Mouse (Mus musculus) hindbrain, embryonic 14.5 days (tissue): ENCODE data around the gene Pax6. TPM values are rescaled to one million over a fixed set of nuclear protein-coding genes. Genes with fewer than 3 reads are reported as not detected.

Experiments
- ATAC-seq: fragments of 200-750 bp; cut with Nextera tagmentation; 2 replicates; pipeline ENCODE4 v1.8.0; 2017; ENCODE audit warnings: moderate number of reproducible peaks, mild to moderate bottlenecking, moderate TSS enrichment, moderate library complexity; ENCODE audit not compliant: low FRiP score
- DNase-seq: peaks from one replicate; pipeline ENCODE4 v3.0.0-alpha.2; 2015; ENCODE audit warnings: low spot score
- H3K27ac ChIP-seq: fragments of 300-500 bp; sonication (generic); 2 replicates; pipeline ENCODE4 v1.5.1; 2014; ENCODE audit warnings: mild to moderate bottlenecking, moderate library complexity
- H3K27me3 ChIP-seq: fragments of 300-500 bp; sonication (generic); 2 replicates; pipeline ENCODE4 v1.6.1; 2014; ENCODE audit warnings: mild to moderate bottlenecking, low read length, mixed read lengths; ENCODE audit not compliant: control insufficient read depth, insufficient read depth
- H3K36me3 ChIP-seq: fragments of 300-500 bp; sonication (generic); replicated peaks from 2 replicates; pipeline ENCODE4 v1.6.1; 2014; ENCODE audit not compliant: control insufficient read depth, insufficient read depth
- H3K4me1 ChIP-seq: fragments of 300-500 bp; sonication (generic); replicated peaks from 2 replicates; pipeline ENCODE4 v1.6.1; 2014; ENCODE audit warnings: antibody characterized with exemption, low read length, mixed read lengths; ENCODE audit not compliant: control insufficient read depth, insufficient read depth
- H3K4me2 ChIP-seq: fragments of 300-500 bp; sonication (generic); replicated peaks from 2 replicates; pipeline ENCODE4 v1.6.1; 2014; ENCODE audit warnings: mild to moderate bottlenecking, moderate library complexity
- H3K4me3 ChIP-seq: fragments of 300-500 bp; sonication (generic); replicated peaks from 2 replicates; pipeline ENCODE4 v1.5.1; 2014; ENCODE audit warnings: mild to moderate bottlenecking, low read length
- H3K9ac ChIP-seq: fragments of 300-500 bp; sonication (generic); 2 replicates; pipeline ENCODE4 v1.6.1; 2014
- H3K9me3 ChIP-seq: fragments of 300-500 bp; sonication (generic); 2 replicates; pipeline ENCODE4 v1.6.1; 2016; ENCODE audit warnings: low read length; ENCODE audit not compliant: control insufficient read depth
- WGBS: fragments of 180-500 bp; shearing (Covaris S2); extraction: QIAGEN DNeasy Blood & Tissue Kit; methylation state at CpG from one replicate; pipeline ENCODE4 v1.1.7; 2014; 5-methylcytosine and 5-hydroxymethylcytosine counted together
- polyA plus RNA-seq: library from polyadenylated mRNA; unstranded; fragments of >200 nt; fragmentation: Nextera tagmentation; extraction: Ambion mirVana; gene quantifications from 2 replicates; pipeline ENCODE4 v1.2.1, GENCODE M21; 2014

Pax6 gene
- polyA plus RNA-seq, 1 experiment from 2014 or later: 26.9 TPM

DNA sequence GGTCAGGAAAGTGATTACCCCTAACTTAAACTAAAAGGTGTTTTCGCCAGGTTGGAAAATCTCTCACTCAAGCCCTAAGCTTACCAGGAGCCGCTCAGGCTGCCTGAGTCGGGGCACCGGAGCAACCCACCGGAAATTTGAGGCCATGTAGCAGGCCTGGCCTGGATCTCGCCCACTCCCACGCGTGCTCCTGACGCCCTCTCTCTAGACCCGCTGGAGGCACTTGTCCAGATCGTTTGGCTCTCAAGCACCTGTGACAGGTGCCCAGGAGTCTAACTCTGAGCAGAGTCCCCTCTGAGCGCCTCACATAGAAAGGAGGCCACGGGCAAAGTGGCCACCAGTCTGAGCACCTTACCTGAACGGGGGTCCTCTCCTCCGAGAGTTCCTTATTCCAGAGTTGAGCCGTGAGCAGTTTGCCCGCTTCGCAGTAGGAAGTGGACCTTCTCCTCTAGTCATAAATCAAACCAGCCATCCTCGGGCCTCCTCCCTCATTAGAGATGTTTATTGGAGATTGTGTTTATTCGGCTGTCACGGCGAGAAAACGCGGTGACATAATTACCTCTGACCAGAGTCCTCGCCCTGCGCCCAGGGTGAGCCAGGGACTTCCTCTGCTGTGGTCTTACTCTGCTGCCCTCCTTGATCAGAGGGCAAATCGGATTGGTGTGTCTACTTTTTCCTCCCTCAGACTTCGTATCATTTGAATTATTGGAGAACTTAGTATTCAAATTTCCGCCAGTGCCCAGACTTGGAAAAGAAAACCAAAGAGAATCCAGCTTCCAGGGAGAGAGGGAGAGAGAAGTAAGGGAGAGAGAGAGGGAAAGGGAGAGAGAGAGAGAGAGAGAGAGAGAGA is 1.4 kb downstream of the Pax6 start:
- 2% methylated on average over 29 of the region's 29 CpGs for WGBS
- H3K27ac ChIP-seq: no peak overlapping the region
- peak overlapping the region; percentile 45 for H3K4me2 ChIP-seq
- no peaks in the 10 kb centered on the region for H3K9me3 ChIP-seq
- H3K9ac ChIP-seq: peak overlapping the region; percentile 28; the same call in 1 of the 2 replicates
- peaks cover 10% of the 10 kb centered on the region; the same call in 1 of the 2 replicates for H3K4me1 ChIP-seq
- ATAC-seq (no peak), DNase-seq (no peak)
- H3K36me3 ChIP-seq: no peaks in the 10 kb centered on the region
- peak overlapping the region; percentile 25 for H3K4me3 ChIP-seq
- peaks cover 99% of the 10 kb centered on the region for H3K27me3 ChIP-seq

DNA sequence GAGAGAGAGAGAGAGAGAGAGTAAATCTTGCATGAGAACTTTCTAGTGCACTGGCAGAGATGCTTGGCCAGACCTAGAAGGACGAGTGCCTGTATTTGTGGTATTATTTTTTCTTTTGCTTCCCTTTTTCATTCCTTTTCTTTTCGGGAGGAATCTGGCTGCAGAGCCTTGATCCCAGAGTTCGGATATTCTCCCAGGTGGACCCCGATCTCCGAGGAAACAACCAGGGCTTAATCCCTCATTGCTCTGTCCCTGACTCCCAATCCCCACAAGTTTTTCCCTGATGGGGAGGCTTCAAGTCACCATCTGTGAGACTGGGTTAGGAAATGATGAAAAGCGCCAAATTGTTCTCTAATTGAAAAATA is 2.0 kb downstream of the Pax6 start:
- H3K9ac ChIP-seq: 0 out of 2 replicates have a peak overlapping the region, but pooled peaks have one; percentile 0
- no peaks in the 10 kb centered on the region for H3K9me3 ChIP-seq
- ATAC-seq (no peak), DNase-seq (no peak)
- WGBS: 20% methylated on average over 6 of the region's 6 CpGs
- peaks cover 99% of the 10 kb centered on the region for H3K27me3 ChIP-seq
- H3K27ac ChIP-seq: no peak overlapping the region
- no peaks in the 10 kb centered on the region for H3K36me3 ChIP-seq
- H3K4me2 ChIP-seq: 0 out of 2 replicates have a peak overlapping the region, but pooled peaks have one; percentile 45
- peaks cover 10% of the 10 kb centered on the region; the same call in 1 of the 2 replicates for H3K4me1 ChIP-seq
- H3K4me3 ChIP-seq: no peak overlapping the region

DNA sequence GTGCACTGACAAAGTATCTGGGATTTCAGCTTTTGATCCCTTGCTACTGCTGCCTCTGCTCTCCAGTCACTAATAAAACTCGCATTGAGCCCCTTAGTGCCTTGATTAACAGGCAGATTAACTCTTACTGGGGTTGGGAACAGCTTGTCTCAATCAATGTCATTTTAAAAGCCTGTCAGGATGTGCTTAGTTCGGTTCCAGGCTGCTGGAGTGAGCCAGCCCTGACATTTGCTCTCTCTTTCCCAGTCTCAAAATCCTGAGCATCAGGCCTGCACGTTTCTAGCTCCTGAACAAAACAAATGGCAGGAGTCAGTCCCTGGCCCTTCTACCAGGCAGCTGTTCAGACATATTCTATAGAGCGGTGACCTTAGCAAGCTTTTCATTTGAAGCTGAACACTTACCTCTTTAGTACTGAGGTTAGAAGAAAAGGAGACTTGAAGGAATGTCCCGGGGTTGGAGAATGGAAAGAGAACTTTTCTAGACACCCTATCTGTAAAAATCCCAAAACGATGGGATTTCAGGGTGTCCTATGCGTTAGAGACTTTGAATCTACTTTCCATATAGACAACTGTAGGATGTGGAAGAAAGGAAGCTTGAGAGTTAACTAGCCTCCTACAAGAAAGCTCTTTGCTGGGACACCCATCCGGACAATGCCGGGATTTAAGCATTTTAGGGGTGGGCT is 2.6 kb downstream of the Pax6 start:
- DNase-seq (no peak), ATAC-seq (no peak)
- Histone ChIP-seq H3K27me3 (peaks cover 99% of the 10 kb centered on the region), H3K9me3 (no peaks in the 10 kb centered on the region), H3K4me1 (peaks cover 10% of the 10 kb centered on the region; the same call in 1 of the 2 replicates), H3K4me2 (peak overlapping the region; percentile 45; the same call in 1 of the 2 replicates), H3K9ac (0 out of 2 replicates have a peak overlapping the region, but pooled peaks have one; percentile 0), H3K36me3 (no peaks in the 10 kb centered on the region), H3K4me3 (peak overlapping the region; percentile 5), H3K27ac (no peak overlapping the region)
- 6% methylated on average over 9 of the region's 9 CpGs for WGBS

DNA sequence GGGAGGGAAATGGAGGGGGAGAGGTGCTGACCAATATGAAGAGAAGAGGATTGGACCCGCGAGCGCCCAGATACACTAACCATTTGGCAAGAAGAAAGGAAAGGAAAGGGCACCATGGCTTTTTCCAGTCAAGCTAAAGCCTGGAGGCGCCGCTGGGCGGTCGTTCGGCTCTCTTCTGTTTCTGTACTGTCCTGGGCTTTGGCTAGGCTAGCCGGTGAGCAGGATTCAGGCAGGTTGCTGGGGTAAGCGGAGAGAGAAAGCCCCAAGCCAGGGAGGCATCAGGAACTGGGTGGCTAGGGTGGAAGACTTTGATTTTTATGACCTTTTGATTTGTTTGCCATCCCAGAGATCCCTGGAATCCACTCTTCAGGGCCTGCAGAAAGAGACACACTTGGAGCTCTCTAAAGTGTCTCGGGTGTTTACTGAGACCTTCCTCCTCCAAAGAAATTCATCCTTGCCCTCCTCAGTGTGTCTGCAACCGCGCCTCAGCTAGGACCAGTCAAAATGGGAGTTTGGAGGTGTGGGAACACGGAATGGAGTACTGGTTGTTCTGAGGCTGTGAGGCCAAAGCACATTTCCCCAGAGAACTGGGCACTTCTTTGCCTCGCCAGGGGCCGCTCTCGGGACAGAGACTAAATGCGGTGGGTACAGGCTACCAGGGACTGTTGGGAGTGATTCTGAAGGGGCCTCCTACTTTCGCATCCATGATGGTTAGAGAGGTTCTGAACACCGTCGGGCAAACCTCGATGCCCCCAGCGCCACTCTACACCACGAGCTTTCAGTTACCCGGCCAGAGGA is 3.3 kb downstream of the Pax6 start:
- H3K4me1 ChIP-seq: peaks cover 10% of the 10 kb centered on the region; the same call in 1 of the 2 replicates

DNA sequence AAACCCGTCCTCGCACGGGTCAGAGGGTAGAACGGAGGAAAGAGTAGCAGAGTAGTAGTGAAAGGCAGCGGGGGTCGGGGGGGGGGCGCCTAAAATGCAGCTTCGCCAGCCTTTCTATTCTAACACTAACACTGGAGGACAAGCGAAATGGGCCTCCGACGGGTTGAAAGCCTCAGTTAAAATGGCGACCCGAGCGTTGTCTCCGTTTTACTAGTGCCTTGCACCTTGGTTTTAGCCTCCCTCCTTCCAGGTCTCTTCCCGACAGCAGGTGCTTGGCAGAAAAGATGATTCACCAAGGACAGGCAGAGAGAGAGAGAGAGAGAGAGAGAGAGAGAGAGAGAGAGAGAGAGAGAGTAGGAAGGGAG is 3.9 kb downstream of the Pax6 start:
- H3K36me3 ChIP-seq: no peaks in the 10 kb centered on the region
- peak overlapping the region; percentile 62 for H3K4me2 ChIP-seq
- H3K4me3 ChIP-seq: peak overlapping the region; percentile 5
- H3K27me3 ChIP-seq: peaks cover 99% of the 10 kb centered on the region
- no peak for DNase-seq
- peak overlapping the region; percentile 42 for H3K9ac ChIP-seq
- 0 out of 2 replicates have a peak overlapping the region, but pooled peaks have one; percentile 27 for H3K27ac ChIP-seq
- H3K9me3 ChIP-seq: no peaks in the 10 kb centered on the region
- H3K4me1 ChIP-seq: peaks cover 10% of the 10 kb centered on the region; the same call in 1 of the 2 replicates
- ATAC-seq: no peak
- WGBS: 2% methylated on average over 16 of the region's 16 CpGs

More for the DNA sequence above, 3.3 kb downstream of the Pax6 start:
- 0 out of 2 replicates have a peak overlapping the region, but pooled peaks have one; percentile 27 for H3K27ac ChIP-seq
- DNase-seq (peak; percentile 33), ATAC-seq (no peak)
- H3K27me3 ChIP-seq: peaks cover 99% of the 10 kb centered on the region
- peak overlapping the region; percentile 42 for H3K9ac ChIP-seq
- H3K4me2 ChIP-seq: peak overlapping the region; percentile 62
- H3K36me3 ChIP-seq: no peaks in the 10 kb centered on the region
- WGBS: 4% methylated on average over 25 of the region's 25 CpGs
- H3K9me3 ChIP-seq: no peaks in the 10 kb centered on the region
- peak overlapping the region; percentile 5; the same call in 1 of the 2 replicates for H3K4me3 ChIP-seq

DNA sequence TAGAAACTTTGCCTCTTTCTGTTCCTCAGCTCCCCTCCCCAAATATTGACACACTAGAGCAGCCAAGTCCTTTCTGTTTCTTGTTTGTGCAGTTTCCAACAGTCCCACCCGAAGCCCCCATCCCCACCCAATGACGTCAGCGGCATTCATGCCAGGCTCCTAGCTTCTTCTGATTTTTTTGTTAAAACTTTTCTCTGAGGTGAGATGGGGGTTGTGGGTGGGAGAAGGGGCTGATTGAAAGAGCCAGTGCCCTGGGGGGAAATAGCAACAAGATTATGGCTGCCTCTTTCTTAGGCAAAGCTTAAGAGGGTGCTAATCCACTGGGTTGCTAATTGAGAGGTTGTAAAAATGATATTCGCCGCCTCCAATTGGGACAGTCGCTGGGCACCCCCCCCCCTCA is 4.4 kb downstream of the Pax6 start:
- Histone ChIP-seq H3K9me3 (no peaks in the 10 kb centered on the region), H3K27ac (peak overlapping the region; percentile 70; the same call in 1 of the 2 replicates), H3K9ac (no peak overlapping the region), H3K27me3 (peaks cover 98% of the 10 kb centered on the region), H3K4me2 (peak overlapping the region; percentile 62), H3K4me3 (peak overlapping the region; percentile 39), H3K4me1 (peaks cover 10% of the 10 kb centered on the region; the same call in 1 of the 2 replicates), H3K36me3 (no peaks in the 10 kb centered on the region)
- ATAC-seq (no peak), DNase-seq (no peak)
- 1% methylated on average over 6 of the region's 6 CpGs for WGBS

DNA sequence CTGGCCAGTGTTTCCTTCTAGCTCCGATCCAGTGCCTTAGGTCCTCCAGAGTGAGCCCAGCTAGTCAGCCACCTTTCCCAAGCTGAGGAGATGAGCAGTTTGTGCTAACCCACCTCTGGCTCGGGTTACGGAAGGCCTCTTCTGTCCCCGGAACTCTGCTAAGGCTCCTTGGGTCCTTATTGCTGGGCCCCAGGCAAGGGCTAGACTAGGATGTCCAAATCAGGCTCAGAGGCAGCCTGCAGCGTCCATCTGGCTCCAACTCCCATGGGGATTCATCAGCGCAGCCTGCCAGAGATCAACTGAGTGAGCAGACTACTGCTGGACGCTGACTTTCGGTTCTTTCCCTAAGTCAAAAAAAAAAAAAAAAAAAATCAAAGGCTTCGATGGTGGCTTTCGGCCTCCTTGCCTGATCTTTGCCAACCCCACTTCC is 4.9 kb downstream of the Pax6 start:
- peak overlapping the region; percentile 71; the same call in 1 of the 2 replicates for H3K9ac ChIP-seq
- H3K4me3 ChIP-seq: peak overlapping the region; percentile 39
- DNase-seq (peak; percentile 44), ATAC-seq (no peak)
- H3K9me3 ChIP-seq: no peaks in the 10 kb centered on the region
- H3K27me3 ChIP-seq: peaks cover 97% of the 10 kb centered on the region
- H3K4me2 ChIP-seq: peak overlapping the region; percentile 62
- peaks cover 10% of the 10 kb centered on the region; the same call in 1 of the 2 replicates for H3K4me1 ChIP-seq
- WGBS: 3% methylated on average over 10 of the region's 10 CpGs
- H3K27ac ChIP-seq: peak overlapping the region; percentile 70
- H3K36me3 ChIP-seq: no peaks in the 10 kb centered on the region

DNA sequence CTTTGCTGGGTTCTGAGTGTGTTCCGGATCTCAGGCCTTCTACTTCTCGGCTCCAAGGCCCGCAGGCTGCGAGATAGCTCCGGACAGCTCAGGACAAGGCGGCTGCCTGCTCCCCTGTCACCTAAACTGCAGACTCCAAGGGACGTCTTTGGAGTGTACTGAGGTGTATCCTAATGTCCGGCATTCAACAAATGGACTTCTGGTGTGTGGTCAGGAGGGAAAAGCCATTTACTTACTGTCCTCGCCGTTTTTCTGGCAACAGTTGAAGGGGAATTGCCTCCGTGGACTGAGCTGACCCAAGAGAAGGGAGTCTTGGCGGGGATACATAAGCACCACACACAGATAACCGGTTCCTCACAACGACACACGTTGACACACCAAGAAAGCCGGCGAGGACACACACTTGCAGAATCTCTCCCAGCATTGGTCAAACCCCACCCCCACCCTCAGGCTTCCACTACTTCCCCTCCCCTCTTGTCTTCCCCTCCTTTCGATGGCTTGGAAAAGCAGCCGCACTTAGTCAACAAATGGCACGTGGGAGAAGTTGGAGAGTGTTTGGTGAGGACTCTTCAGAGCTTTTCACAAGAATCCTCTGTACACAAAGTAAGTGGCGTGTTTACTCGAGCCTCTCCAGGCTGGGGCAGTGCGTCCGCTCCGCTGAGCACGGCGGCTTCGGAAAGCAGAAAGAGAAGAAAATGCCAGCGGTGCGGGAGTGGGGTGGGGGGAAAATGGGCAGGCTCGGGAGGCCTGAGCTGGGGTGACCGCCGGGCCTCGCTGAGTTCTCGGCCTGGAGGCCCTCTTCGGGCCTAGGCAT is 5.6 kb downstream of the Pax6 start:
- H3K27me3 ChIP-seq: peaks cover 97% of the 10 kb centered on the region
- H3K27ac ChIP-seq: peak overlapping the region; percentile 71
- peak overlapping the region; percentile 71 for H3K9ac ChIP-seq
- H3K4me3 ChIP-seq: peak overlapping the region; percentile 39
- peak; percentile 5; the same call in 1 of the 2 replicates for ATAC-seq
- H3K9me3 ChIP-seq: no peaks in the 10 kb centered on the region
- 2% methylated on average over 36 of the region's 36 CpGs for WGBS
- no peaks in the 10 kb centered on the region for H3K36me3 ChIP-seq
- peaks cover 9% of the 10 kb centered on the region; the same call in 1 of the 2 replicates for H3K4me1 ChIP-seq
- peak overlapping the region; percentile 62 for H3K4me2 ChIP-seq
- DNase-seq: peak; percentile 43
